Comparison of ENCODE assay signal across 7 mouse cellular contexts in genomic region chr8:95807861-95808260, GRCm38 (mm10). TPM values are rescaled to one million over a fixed set of nuclear protein-coding genes. Genes with fewer than 3 reads are reported as not detected.
A peak's percentile ranks its signal among the peaks of the same experiment; 100 is the strongest.
DNase-seq lines count a peak whose midpoint lies in the region; ATAC-seq lines count a peak whose summit lies in the region.

No protein-coding gene starts in this region.

- H3K36me3 ChIP-seq in intestine, embryonic 16.5 days (ENCODE audit: control insufficient read depth, insufficient read depth, low read length): no peaks in the 10 kb centered on the region
- no peaks in the 10 kb centered on the region for H3K36me3 ChIP-seq in midbrain, embryonic 11.5 days (ENCODE audit: control insufficient read depth, insufficient read depth, low read length)

- no peaks in the 10 kb centered on the region for H3K9me3 ChIP-seq in intestine, embryonic 16.5 days (ENCODE audit: control insufficient read depth, low read length)
- H3K9me3 ChIP-seq in midbrain, embryonic 11.5 days (ENCODE audit: control insufficient read depth, low read length): no peaks in the 10 kb centered on the region

- intact Hi-C loops in left cerebral cortex, postnatal 36 days (cut with DNase I): no loop called here

- peak; percentile 94 for DNase-seq in adrenal gland, adult 8-10 months
- peak; percentile 85 for DNase-seq in embryo, embryonic 9.5 days (ENCODE audit: extremely low spot score)
- peak; percentile 75 to 89 for DNase-seq in gastrocnemius, postnatal 4 days (ENCODE audit: low spot score in 2 of 2)
- DNase-seq in left cerebral cortex, postnatal 36 days (ENCODE audit: low spot score in 2 of 2): peak; percentile 92 to 95
- DNase-seq in midbrain, embryonic 11.5 days (ENCODE audit: low spot score, missing footprints): peak; percentile 98
- DNase-seq in skeletal muscle tissue, adult 2 months (ENCODE audit: low read depth, low spot score): peak; percentile 93

- H3K9ac ChIP-seq in intestine, embryonic 16.5 days (ENCODE audit: low read depth, low read length): peak overlapping the region; percentile 57
- H3K9ac ChIP-seq in midbrain, embryonic 11.5 days (ENCODE audit: low read length): peak overlapping the region; percentile 52; the same call in 1 of the 2 replicates

- under 1% methylated on average over 20 of the region's 20 CpGs for WGBS in intestine, embryonic 16.5 days
- WGBS in midbrain, embryonic 11.5 days: 0% methylated on average over 20 of the region's 20 CpGs

- peak overlapping the region; percentile 47 for H3K4me2 ChIP-seq in intestine, embryonic 16.5 days (ENCODE audit: low read depth, low read length)
- H3K4me2 ChIP-seq in midbrain, embryonic 11.5 days: peak overlapping the region; percentile 57

- H3K4me1 ChIP-seq in intestine, embryonic 16.5 days (ENCODE audit: control insufficient read depth, insufficient read depth, low read length): peaks cover 17% of the 10 kb centered on the region
- H3K4me1 ChIP-seq in midbrain, embryonic 11.5 days (ENCODE audit: control insufficient read depth, insufficient read depth, low read length): peaks cover 8% of the 10 kb centered on the region

- peak overlapping the region; percentile 96 for H3K4me3 ChIP-seq in intestine, embryonic 16.5 days (ENCODE audit: low read length)
- peak overlapping the region; percentile 99 for H3K4me3 ChIP-seq in midbrain, embryonic 11.5 days (ENCODE audit: low read depth, low read length)

- no peaks in the 10 kb centered on the region for H3K27me3 ChIP-seq in intestine, embryonic 16.5 days (replicated peaks; ENCODE audit: control insufficient read depth, insufficient read depth, low read length)
- no peaks in the 10 kb centered on the region for H3K27me3 ChIP-seq in midbrain, embryonic 11.5 days (ENCODE audit: control insufficient read depth, insufficient read depth, low read length)

- peak overlapping the region; percentile 91 for H3K27ac ChIP-seq in intestine, embryonic 16.5 days (ENCODE audit: low read length)
- peak overlapping the region; percentile 75 for H3K27ac ChIP-seq in midbrain, embryonic 11.5 days (ENCODE audit: low read depth, low read length)

- ATAC-seq in intestine, embryonic 16.5 days: peak; percentile 92
- peak; percentile 91 for ATAC-seq in midbrain, embryonic 11.5 days (ENCODE audit: low FRiP score)

RNA-seq across cellular contexts. Expression of gene Cnot1, which starts 0.6 kb away (rescaled TPM):
- 100 to 1,000 TPM; 150 to 189 (median 178) TPM for total RNA-seq in adrenal gland, adult 8-10 months (2022)
- total RNA-seq in gastrocnemius, postnatal 4 days (2021): 100 to 1,000 TPM; 113 to 122 TPM
- 44.4 and 46.7 TPM in 2 replicates for polyA plus RNA-seq in intestine, embryonic 16.5 days (2015; fragmentation: Nextera tagmentation; extraction: Ambion mirVana)
- total RNA-seq in left cerebral cortex, postnatal 36 days (2021): 100 to 1,000 TPM; 115 to 131 TPM
- polyA plus RNA-seq in midbrain, embryonic 11.5 days (2014; fragmentation: Nextera tagmentation; extraction: Ambion mirVana): 109 and 111 TPM in 2 replicates

RNA-seq across cellular contexts. Expression of gene Sap18b, which starts 17.3 kb away (rescaled TPM):
- 100 to 1,000 TPM in 2 of 4 experiments, 10 to 100 TPM in 2; 70.8 to 216 (median 120) TPM for total RNA-seq in adrenal gland, adult 8-10 months (2022)
- total RNA-seq in gastrocnemius, postnatal 4 days (2021): 100 to 1,000 TPM; 110 to 115 TPM
- polyA plus RNA-seq in intestine, embryonic 16.5 days (2015; fragmentation: Nextera tagmentation; extraction: Ambion mirVana): 309 and 333 TPM in 2 replicates
- 10 to 100 TPM; 86.8 to 94.0 TPM for total RNA-seq in left cerebral cortex, postnatal 36 days (2021)
- polyA plus RNA-seq in midbrain, embryonic 11.5 days (2014; fragmentation: Nextera tagmentation; extraction: Ambion mirVana): 398 and 408 TPM in 2 replicates

RNA-seq across cellular contexts. Expression of gene Slc38a7, which starts 45.5 kb away (rescaled TPM):
- total RNA-seq in adrenal gland, adult 8-10 months (2022): 10 to 100 TPM; 21.9 to 27.3 (median 26.1) TPM
- 1 to 10 TPM; 9.5 to 10.0 TPM for total RNA-seq in gastrocnemius, postnatal 4 days (2021)
- polyA plus RNA-seq in intestine, embryonic 16.5 days (2015; fragmentation: Nextera tagmentation; extraction: Ambion mirVana): 28.1 and 36.3 TPM in 2 replicates
- 10 to 100 TPM; 24.4 to 30.5 TPM for total RNA-seq in left cerebral cortex, postnatal 36 days (2021)
- 16.5 and 17.2 TPM in 2 replicates for polyA plus RNA-seq in midbrain, embryonic 11.5 days (2014; fragmentation: Nextera tagmentation; extraction: Ambion mirVana)

Comparison
In these comparisons a context has a peak if more than half of its experiments do, and no peak if none do; other contexts are left out.
1. Peak in every context shown above with its lines: DNase-seq, ATAC-seq, H3K4me3 ChIP-seq and H3K27ac ChIP-seq.